8 mouse cellular contexts compared by ENCODE assay signal in genomic region chr4:49567613-49568012, GRCm38 (mm10). TPM values are rescaled to one million over a fixed set of nuclear protein-coding genes. Genes with fewer than 3 reads are reported as not detected.
A peak's percentile ranks its signal among the peaks of the same experiment; 100 is the strongest.
DNase-seq lines count a peak whose midpoint lies in the region; ATAC-seq and TF ChIP-seq lines count a peak whose summit lies in the region.

No protein-coding gene starts in this region.

- peak; percentile 22 for DNase-seq in ovary, adult 18-20 months (ENCODE audit: low spot score)
- DNase-seq in ovary, postnatal 36 days (ENCODE audit: low spot score) = no peak
- peak; percentile 88 for DNase-seq in cerebellum, adult 9-10 months
- peak; percentile 31 to 49 for DNase-seq in frontal cortex, postnatal 10 days (ENCODE audit: low spot score in 2 of 2)
- peak; percentile 56 to 71 for DNase-seq in left cerebral cortex, adult 2 months (ENCODE audit: extremely low spot score in 1 of 2, low spot score in 2 of 2)
- peak; percentile 68 for DNase-seq in skeletal muscle tissue, adult 2 months (ENCODE audit: low read depth, low spot score)

- no peak overlapping the region for H3K4me3 ChIP-seq in left cerebral cortex, adult 2 months

- no peak overlapping the region for H3K27ac ChIP-seq in left cerebral cortex, adult 2 months

- peak; percentile 92 for TF ChIP-seq CTCF in left cerebral cortex, adult 2 months (IDR thresholded peaks at IDR 0.05)

- intact Hi-C loops in left cerebral cortex, adult 2 months (cut with DNase I) = loop anchor here (1.0 kb wide), 1 partner anchor 60 kb away; no protein-coding TSS in a partner anchor

- ATAC-seq in inflammation-experienced regulatory T-cells, adult 6 months = peak; percentile 80
- ATAC-seq in megakaryocyte, adult 5-6 weeks (ENCODE audit: poor library complexity, severe bottlenecking) = peak; percentile 96

RNA-seq across cellular contexts. Expression of gene Aldob, which starts 18.3 kb away (rescaled TPM):
- not detected for polyA plus RNA-seq in inflammation-experienced regulatory T-cells, adult 6 months (2017; shearing (Covaris generic))
- total RNA-seq in left cerebral cortex, adult 2 months (2021) = 1 to 10 TPM; 1.9 to 2.2 TPM
- not detected in 2 replicates for total RNA-seq in megakaryocyte, adult 5-6 weeks (2015)
- not detected in 2 replicates for total RNA-seq in megakaryocyte, adult 5-6 weeks (2017)

RNA-seq across cellular contexts. Expression of gene Tmem246, which starts 30.1 kb away (rescaled TPM):
- not detected for polyA plus RNA-seq in inflammation-experienced regulatory T-cells, adult 6 months (2017; shearing (Covaris generic))
- 10 to 100 TPM; 69.1 to 70.8 TPM for total RNA-seq in left cerebral cortex, adult 2 months (2021)
- not detected in 2 replicates for total RNA-seq in megakaryocyte, adult 5-6 weeks (2015)
- total RNA-seq in megakaryocyte, adult 5-6 weeks (2017) = not detected in 2 replicates

RNA-seq across cellular contexts. Expression of gene Zfp189, which starts 46.6 kb away (rescaled TPM):
- 1 to 10 TPM; 3.0 to 5.2 (median 3.5) TPM for polyA plus RNA-seq in inflammation-experienced regulatory T-cells, adult 6 months (2017; shearing (Covaris generic))
- total RNA-seq in left cerebral cortex, adult 2 months (2021) = 10 to 100 TPM; 13.6 to 20.3 TPM
- total RNA-seq in megakaryocyte, adult 5-6 weeks (2015) = 2.1 and 2.3 TPM in 2 replicates
- total RNA-seq in megakaryocyte, adult 5-6 weeks (2017) = 2.6 and 3.3 TPM in 2 replicates

RNA-seq across cellular contexts. Expression of gene Mrpl50, which starts 46.7 kb away (rescaled TPM):
- polyA plus RNA-seq in inflammation-experienced regulatory T-cells, adult 6 months (2017; shearing (Covaris generic)) = 10 to 100 TPM; 29.4 to 38.3 (median 36.0) TPM
- total RNA-seq in left cerebral cortex, adult 2 months (2021) = 10 to 100 TPM; 29.0 to 29.5 TPM
- total RNA-seq in megakaryocyte, adult 5-6 weeks (2015) = 17.6 and 21.9 TPM in 2 replicates
- 13.4 and 17.7 TPM in 2 replicates for total RNA-seq in megakaryocyte, adult 5-6 weeks (2017)

Comparison
In these comparisons a context has a peak if more than half of its experiments do, and no peak if none do; other contexts are left out.
1. RNA of gene Tmem246, which starts 30.1 kb away (total RNA-seq): 69.1 to 70.8 TPM in left cerebral cortex, adult 2 months; not detected in megakaryocyte, adult 5-6 weeks; every median in the first group is over 10 times any median in the second.